Mouse (Mus musculus) urinary bladder, adult 2 months (tissue): ENCODE measurements around the gene Acer1. TPM values are rescaled to one million over a fixed set of nuclear protein-coding genes. Genes with fewer than 3 reads are reported as not detected.

Experiments
- DNase-seq: peaks from one replicate; pipeline ENCODE4 v3.0.0; 2022; ENCODE audit warnings: low spot score
- polyA plus RNA-seq: library from polyadenylated mRNA; depleted of rRNA; stranded (reverse); fragments of >200 nt; gene quantifications from 2 replicates; pipeline ENCODE4 v1.2.3, GENCODE M21; 2012

Gene Acer1
- polyA plus RNA-seq, 1 experiment, result 0.17 TPM

- DNase-seq, result peak; percentile 22
Observed at GRCm38 (mm10) chr17:56989467-56990114, 7.7 kb upstream of the Acer1 start.

- DNase-seq, result peak; percentile 11
Observed at GRCm38 (mm10) chr17:56988921-56989430, 7.0 kb upstream of the Acer1 start.

GRCm38 (mm10) chr17:56988441-56988840, 6.5 kb upstream of the Acer1 start:
- DNase-seq, result peak; percentile 9

GRCm38 (mm10) chr17:56986105-56986805, 4.3 kb upstream of the Acer1 start:
- no peak for DNase-seq

- no peak for DNase-seq
Observed at GRCm38 (mm10) chr17:56985656-56986055, 3.7 kb upstream of the Acer1 start.

- no peak for DNase-seq
Observed at GRCm38 (mm10) chr17:56984886-56985285, 3.0 kb upstream of the Acer1 start.

- DNase-seq, result no peak
Observed at GRCm38 (mm10) chr17:56981049-56981448, 877 bp downstream of the Acer1 start.

GRCm38 (mm10) chr17:56979524-56979923, 2.4 kb downstream of the Acer1 start:
- no peak for DNase-seq

- no peak for DNase-seq
Observed at GRCm38 (mm10) chr17:56976531-56977390, 5.2 kb downstream of the Acer1 start.

- no peak for DNase-seq
Observed at GRCm38 (mm10) chr17:56975391-56975790, 6.5 kb downstream of the Acer1 start.

GRCm38 (mm10) chr17:56974708-56975240, 7.2 kb downstream of the Acer1 start:
- DNase-seq, result no peak

- no peak for DNase-seq
Observed at GRCm38 (mm10) chr17:56973956-56974707, 7.8 kb downstream of the Acer1 start.

- no peak for DNase-seq
Observed at GRCm38 (mm10) chr17:56970081-56970480, 11.8 kb downstream of the Acer1 start.

GRCm38 (mm10) chr17:56969321-56969720, 12.6 kb downstream of the Acer1 start:
- no peak for DNase-seq

GRCm38 (mm10) chr17:56963646-56964045, 18.3 kb downstream of the Acer1 start:
- no peak for DNase-seq

GRCm38 (mm10) chr17:56962642-56963405, 19.1 kb downstream of the Acer1 start:
- DNase-seq, result no peak

- no peak for DNase-seq
Observed at GRCm38 (mm10) chr17:56961880-56962279, 20.0 kb downstream of the Acer1 start.

GRCm38 (mm10) chr17:56958667-56959066, 23.3 kb downstream of the Acer1 start:
- DNase-seq, result no peak

- no peak for DNase-seq
Observed at GRCm38 (mm10) chr17:56957763-56958429, 24.0 kb downstream of the Acer1 start.

GRCm38 (mm10) chr17:56954871-56955270, 27.1 kb downstream of the Acer1 start:
- DNase-seq, result no peak
